Mouse (Mus musculus): ENCODE data around the gene Lrrc8b. TPM values are rescaled to one million over a fixed set of nuclear protein-coding genes. Genes with fewer than 3 reads are reported as not detected.
A peak's percentile ranks its signal among the peaks of the same experiment; 100 is the strongest.

Gene Lrrc8b
- total and polyA plus RNA-seq, 3 experiments = 7.4 to 14.0 TPM; not detected in 1

GRCm38 (mm10) chr5:105500132-105501121 lies 84.9 kb downstream of the Lrrc8b start:
- DNase-seq (ENCODE audit: low read depth, low spot score) = no peak
- no peak overlapping the region for H3K4me3 ChIP-seq (ENCODE audit: control insufficient read depth in 1 of 2, insufficient read depth in 1 of 2, low read depth in 2 of 2, low read length in 2 of 2)
- no peaks in the 10 kb centered on the region for H3K27me3 ChIP-seq (ENCODE audit: control insufficient read depth in 1 of 2, insufficient read depth in 2 of 2, low read length in 2 of 2)
- H3K36me3 ChIP-seq (ENCODE audit: control insufficient read depth in 1 of 2, insufficient read depth in 2 of 2, low read length in 2 of 2) = peaks cover 0 to 3% of the 10 kb centered on the region in 2 experiments; a peak in 2 of 4 replicates
- no peak overlapping the region for H3K9ac ChIP-seq (ENCODE audit: control insufficient read depth, low read depth, low read length, poor library complexity, severe bottlenecking)
- H3K9me3 ChIP-seq (replicated peaks; ENCODE audit: insufficient read depth, low read length) = no peaks in the 10 kb centered on the region
- no peaks in the 10 kb centered on the region; a peak in 2 of 4 replicates for H3K4me1 ChIP-seq (ENCODE audit: control insufficient read depth in 1 of 2, insufficient read depth in 2 of 2, low read length in 2 of 2)
- no peaks in the 10 kb centered on the region for H3K79me2 ChIP-seq (ENCODE audit: control insufficient read depth, insufficient read depth, low read length, poor library complexity)
- peak; percentile 36 for TF ChIP-seq SMC3 (IDR thresholded peaks at IDR 0.05; ENCODE audit: low read depth, low read length)
- TF ChIP-seq RAD21 (IDR thresholded peaks at IDR 0.05; ENCODE audit: low read depth, low read length) = peak; percentile 2; the same call in 1 of the 2 replicates
- TF ChIP-seq CTCF (IDR thresholded peaks at IDR 0.05 in 2 of 3, conservative IDR thresholded peaks at IDR 0.05 in 1 of 3; ENCODE audit: control insufficient read depth in 1 of 3, insufficient read depth in 1 of 3, low read depth in 2 of 3, low read length in 3 of 3, poor library complexity in 1 of 3, severe bottlenecking in 1 of 3) = peak; percentile 13 to 40 (median 38); a peak in 4 of 6 replicates
- TF ChIP-seq ZC3H11A (IDR thresholded peaks at IDR 0.05; ENCODE audit: low read depth, low read length) = no peak
- H3K27ac ChIP-seq (ENCODE audit: control insufficient read depth, low read depth, low read length) = no peak overlapping the region

- H3K4me3 ChIP-seq (ENCODE audit: control insufficient read depth in 1 of 2, insufficient read depth in 1 of 2, low read depth in 2 of 2, low read length in 2 of 2) = no peak overlapping the region
- H3K27me3 ChIP-seq (ENCODE audit: control insufficient read depth in 1 of 2, insufficient read depth in 2 of 2, low read length in 2 of 2) = no peaks in the 10 kb centered on the region
- H3K27ac ChIP-seq (ENCODE audit: control insufficient read depth, low read depth, low read length) = no peak overlapping the region
- no peaks in the 10 kb centered on the region for H3K79me2 ChIP-seq (ENCODE audit: control insufficient read depth, insufficient read depth, low read length, poor library complexity)
- no peaks in the 10 kb centered on the region for H3K9me3 ChIP-seq (replicated peaks; ENCODE audit: insufficient read depth, low read length)
- H3K36me3 ChIP-seq (ENCODE audit: control insufficient read depth in 1 of 2, insufficient read depth in 2 of 2, low read length in 2 of 2) = no peaks in the 10 kb centered on the region
- H3K9ac ChIP-seq (ENCODE audit: control insufficient read depth, low read depth, low read length, poor library complexity, severe bottlenecking) = no peak overlapping the region
- H3K4me1 ChIP-seq (ENCODE audit: control insufficient read depth in 1 of 2, insufficient read depth in 2 of 2, low read length in 2 of 2) = no peaks in the 10 kb centered on the region
- TF ChIP-seq NELFE (IDR thresholded peaks at IDR 0.05; ENCODE audit: low read depth, low read length) (no peak), CTCF (IDR thresholded peaks at IDR 0.05 in 2 of 3, conservative IDR thresholded peaks at IDR 0.05 in 1 of 3; ENCODE audit: control insufficient read depth in 1 of 3, insufficient read depth in 1 of 3, low read depth in 2 of 3, low read length in 3 of 3, poor library complexity in 1 of 3, severe bottlenecking in 1 of 3) (no peak), JUND (IDR thresholded peaks at IDR 0.05; ENCODE audit: low read depth, low read length) (no peak), USF1 (IDR thresholded peaks at IDR 0.05; ENCODE audit: low read depth, low read length) (no peak)
- no peak for DNase-seq (ENCODE audit: low read depth, low spot score)
Measured at GRCm38 (mm10) chr5:105501136-105501535, 85.6 kb downstream of the Lrrc8b start.

GRCm38 (mm10) chr5:105508813-105509212 lies 93.2 kb downstream of the Lrrc8b start:
- H3K79me2 ChIP-seq (ENCODE audit: control insufficient read depth, insufficient read depth, low read length, poor library complexity) = no peaks in the 10 kb centered on the region
- H3K36me3 ChIP-seq (ENCODE audit: control insufficient read depth in 1 of 2, insufficient read depth in 2 of 2, low read length in 2 of 2) = no peaks in the 10 kb centered on the region
- H3K9me3 ChIP-seq (replicated peaks; ENCODE audit: insufficient read depth, low read length) = no peaks in the 10 kb centered on the region
- no peak for DNase-seq (ENCODE audit: low read depth, low spot score)
- H3K27me3 ChIP-seq (ENCODE audit: control insufficient read depth in 1 of 2, insufficient read depth in 2 of 2, low read length in 2 of 2) = no peaks in the 10 kb centered on the region
- no peak overlapping the region for H3K4me3 ChIP-seq (ENCODE audit: control insufficient read depth in 1 of 2, insufficient read depth in 1 of 2, low read depth in 2 of 2, low read length in 2 of 2)
- no peaks in the 10 kb centered on the region for H3K4me1 ChIP-seq (ENCODE audit: control insufficient read depth in 1 of 2, insufficient read depth in 2 of 2, low read length in 2 of 2)
- no peak overlapping the region for H3K9ac ChIP-seq (ENCODE audit: control insufficient read depth, low read depth, low read length, poor library complexity, severe bottlenecking)
- H3K27ac ChIP-seq (ENCODE audit: control insufficient read depth, low read depth, low read length) = no peak overlapping the region
- TF ChIP-seq TBP (IDR thresholded peaks at IDR 0.05; ENCODE audit: low read depth, low read length) = no peak
- no peak for TF ChIP-seq HCFC1 (IDR thresholded peaks at IDR 0.05; ENCODE audit: low read depth, low read length)
- TF ChIP-seq ZNF384 (IDR thresholded peaks at IDR 0.05; ENCODE audit: low read depth, low read length) = no peak
